Mouse (Mus musculus): ENCODE measurements around the gene Cdc42ep2.
A peak's percentile ranks its signal among the peaks of the same experiment; 100 is the strongest.

Gene Cdc42ep2

DNA sequence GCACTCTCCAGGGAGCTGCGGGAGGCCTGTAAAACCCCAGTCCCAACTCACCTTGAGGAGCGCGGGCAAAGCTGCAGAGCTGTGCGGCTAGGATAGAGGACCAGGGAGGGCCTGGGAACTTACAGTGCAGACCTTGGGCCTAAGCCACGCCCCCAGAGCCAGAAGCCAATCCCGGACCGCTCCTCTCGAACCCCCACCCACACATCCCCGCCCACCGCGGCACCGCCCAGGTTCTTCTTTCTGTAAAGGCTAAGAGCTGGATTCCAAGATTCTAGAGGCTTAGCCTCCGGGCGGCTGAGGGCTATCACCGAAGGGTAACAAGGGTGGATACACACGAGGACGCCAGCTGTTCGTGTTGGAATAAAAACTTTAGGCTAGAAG lies at the start of gene Cdc42ep2:
Cdc42ep2 (minus strand) TSS at position 104 of the 381 bp plus-strand sequence.
- DNase-seq (ENCODE audit: low spot score in 2 of 2) = peak; percentile 87 to 90

- no peak for DNase-seq (ENCODE audit: low spot score in 2 of 2)
These were observed 43.0 kb upstream of the Cdc42ep2 start for GRCm38 (mm10) chr19:5967664-5968063.

- DNase-seq (ENCODE audit: low spot score in 2 of 2) = no peak
These were observed 42.2 kb upstream of the Cdc42ep2 start for GRCm38 (mm10) chr19:5966786-5967185.

- no peak for DNase-seq (ENCODE audit: low spot score in 2 of 2)
These were observed 41.3 kb upstream of the Cdc42ep2 start for GRCm38 (mm10) chr19:5965910-5966309.

DNA sequence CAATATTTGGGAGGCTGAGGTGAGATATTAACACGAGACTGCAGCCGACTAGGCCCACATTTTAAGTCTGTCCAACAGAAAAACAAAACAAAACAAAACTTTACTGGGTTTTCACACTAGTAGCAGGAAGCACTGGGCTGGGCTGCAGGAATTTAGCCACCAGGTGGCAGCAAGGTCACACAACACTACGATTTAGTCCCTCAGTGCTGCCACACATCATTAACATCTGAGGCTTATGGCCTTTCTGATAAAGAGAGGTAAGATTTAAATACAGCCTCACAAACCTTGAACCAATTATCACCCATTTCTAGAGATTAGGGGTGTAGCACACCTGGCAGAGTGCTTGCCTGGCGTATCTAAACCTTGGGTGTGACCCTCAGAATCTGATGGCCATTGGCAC lies 40.7 kb upstream of the Cdc42ep2 start:
- DNase-seq (ENCODE audit: low spot score in 2 of 2) = peak; percentile 75 to 80

DNA sequence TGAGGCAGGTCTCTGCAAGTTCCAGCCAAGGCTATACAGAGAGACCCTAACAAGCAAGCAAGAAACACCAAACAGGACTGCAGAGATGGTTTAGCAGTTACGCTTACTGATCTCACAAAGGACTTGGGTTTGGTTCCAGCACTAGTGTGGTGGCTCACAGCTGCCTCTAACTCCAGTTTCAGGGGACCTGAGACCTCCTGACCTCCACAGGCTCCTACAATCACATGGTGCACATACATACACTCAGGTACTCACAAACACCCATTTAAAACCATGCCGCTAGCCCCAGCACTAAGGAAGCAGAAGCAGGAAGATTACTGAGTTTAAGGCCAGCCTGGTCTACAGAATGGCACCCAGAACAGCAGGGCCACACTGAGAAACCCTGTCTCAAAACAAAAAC lies 40.2 kb upstream of the Cdc42ep2 start:
- DNase-seq (ENCODE audit: low spot score in 2 of 2) = no peak

GRCm38 (mm10) chr19:5963883-5964562 lies 39.4 kb upstream of the Cdc42ep2 start, which contains the start of gene Pola2:
Gene Pola2 (minus strand): TSS chr19:5964202.
- DNase-seq (ENCODE audit: low spot score in 2 of 2) = peak; percentile 78 to 88

- no peak for DNase-seq (ENCODE audit: low spot score in 2 of 2)
These were observed 38.0 kb upstream of the Cdc42ep2 start for GRCm38 (mm10) chr19:5962651-5963050.

GRCm38 (mm10) chr19:5957371-5957770 lies 32.8 kb upstream of the Cdc42ep2 start:
- DNase-seq (ENCODE audit: low spot score in 2 of 2) = no peak

GRCm38 (mm10) chr19:5956685-5957084 lies 32.1 kb upstream of the Cdc42ep2 start:
- peak; percentile 71 to 77 for DNase-seq (ENCODE audit: low spot score in 2 of 2)

DNA sequence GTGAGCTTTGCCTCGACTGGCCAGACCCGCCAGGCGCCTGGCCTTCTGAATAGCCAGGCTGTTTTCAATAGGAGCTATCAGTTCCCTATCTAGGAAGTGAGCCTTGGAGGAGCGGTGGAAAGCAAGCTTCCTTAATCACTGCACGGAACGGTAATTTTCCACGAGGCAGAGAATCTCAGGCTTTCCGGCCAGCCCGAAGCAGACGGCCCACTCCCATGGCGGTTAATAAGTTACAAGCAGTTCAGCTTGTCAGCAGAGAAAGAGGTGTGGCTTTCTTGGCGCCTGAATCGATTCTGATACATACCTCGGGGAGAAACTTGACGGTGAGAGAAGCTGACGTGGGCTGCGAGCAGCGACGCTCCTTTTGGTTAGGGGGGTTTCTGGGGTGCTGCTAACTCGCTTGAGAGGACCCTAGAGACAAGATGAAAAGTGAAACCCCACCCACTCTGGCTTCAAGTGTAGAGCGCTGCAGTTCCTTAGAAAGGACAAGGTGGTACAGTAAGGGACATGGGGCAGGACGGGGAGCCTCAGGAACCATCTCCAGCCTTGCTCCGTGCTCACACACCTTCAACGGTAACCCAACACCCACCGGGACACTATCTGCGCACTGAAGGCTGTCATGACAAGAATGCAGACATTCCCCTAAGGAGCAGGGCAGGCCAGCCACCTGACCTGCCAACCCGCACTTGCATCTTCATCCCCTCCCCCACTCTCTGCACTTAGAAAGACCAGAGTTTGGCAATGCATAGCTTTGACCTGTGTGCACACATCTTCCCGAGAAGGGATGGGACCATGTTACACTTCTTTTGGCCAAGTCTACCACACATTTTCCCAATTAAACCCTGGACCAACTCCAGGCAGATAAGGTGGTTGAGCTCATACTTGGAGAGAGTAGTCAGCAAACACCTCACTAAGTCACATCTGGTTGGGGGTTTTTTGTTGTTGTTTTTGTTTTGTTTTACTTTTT lies 31.4 kb upstream of the Cdc42ep2 start:
- DNase-seq (ENCODE audit: low spot score in 2 of 2) = no peak

- DNase-seq (ENCODE audit: low spot score in 2 of 2) = no peak
These were observed 30.3 kb upstream of the Cdc42ep2 start for GRCm38 (mm10) chr19:5954936-5955335.

DNA sequence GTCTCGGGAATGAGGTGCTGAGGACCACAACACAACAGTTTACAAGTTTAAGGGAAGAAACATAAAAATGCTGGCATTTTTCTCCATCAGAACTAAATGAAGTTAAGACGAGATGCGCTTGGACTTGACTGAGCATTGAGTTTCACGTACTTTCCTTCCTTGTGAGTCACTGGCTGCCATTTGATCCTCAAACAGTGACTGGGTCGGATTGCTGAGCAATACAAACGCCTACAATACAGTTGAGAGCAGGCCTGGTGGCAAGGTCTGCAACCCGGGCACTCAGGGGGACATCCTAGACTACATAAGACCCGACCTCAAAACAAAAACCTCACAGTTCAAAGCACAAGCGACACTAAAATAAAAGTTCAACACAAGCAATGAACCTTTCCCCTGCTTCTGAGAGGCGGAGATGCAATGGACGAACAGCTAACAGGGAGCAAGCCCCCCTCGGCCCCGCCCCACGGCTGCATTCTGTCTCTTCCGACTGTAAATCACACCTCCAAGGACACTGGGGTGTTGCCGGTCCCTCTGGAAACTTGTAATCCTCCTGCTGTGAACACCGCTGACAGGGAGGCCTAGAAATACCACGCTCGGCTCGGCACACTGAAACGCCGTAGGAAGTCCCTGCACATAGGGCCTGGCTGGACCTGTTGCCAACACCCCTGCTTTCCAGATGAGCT lies 29.6 kb upstream of the Cdc42ep2 start:
- DNase-seq (ENCODE audit: low spot score in 2 of 2) = no peak

DNA sequence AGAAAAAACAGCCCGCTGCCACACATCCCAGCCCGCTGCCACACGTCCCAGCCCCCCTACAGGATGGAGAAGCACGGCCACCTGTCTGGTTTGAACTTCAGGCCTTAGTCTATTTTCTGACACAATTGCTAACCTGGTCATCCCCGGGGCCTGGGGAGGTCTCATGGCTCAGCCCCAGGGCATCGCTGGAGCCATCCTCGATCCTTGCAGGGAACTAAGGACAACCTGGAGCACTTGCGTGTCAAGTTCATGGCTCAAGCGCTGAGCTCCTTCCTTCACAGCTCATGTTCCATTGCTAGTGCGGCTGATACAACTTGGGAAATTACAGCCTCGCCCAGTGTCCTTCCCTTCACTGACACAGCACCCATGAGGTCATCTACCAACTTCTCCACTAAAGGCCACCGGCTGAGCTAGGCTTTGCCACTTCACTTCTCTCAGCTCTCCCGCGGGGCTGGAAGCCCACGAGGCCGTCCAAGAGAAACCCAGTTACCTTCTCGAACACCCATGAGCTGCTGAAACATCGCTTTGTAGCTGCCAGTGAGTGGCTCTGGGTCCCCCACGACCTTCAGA lies 28.7 kb upstream of the Cdc42ep2 start:
- DNase-seq (ENCODE audit: low spot score in 2 of 2) = no peak

DNA sequence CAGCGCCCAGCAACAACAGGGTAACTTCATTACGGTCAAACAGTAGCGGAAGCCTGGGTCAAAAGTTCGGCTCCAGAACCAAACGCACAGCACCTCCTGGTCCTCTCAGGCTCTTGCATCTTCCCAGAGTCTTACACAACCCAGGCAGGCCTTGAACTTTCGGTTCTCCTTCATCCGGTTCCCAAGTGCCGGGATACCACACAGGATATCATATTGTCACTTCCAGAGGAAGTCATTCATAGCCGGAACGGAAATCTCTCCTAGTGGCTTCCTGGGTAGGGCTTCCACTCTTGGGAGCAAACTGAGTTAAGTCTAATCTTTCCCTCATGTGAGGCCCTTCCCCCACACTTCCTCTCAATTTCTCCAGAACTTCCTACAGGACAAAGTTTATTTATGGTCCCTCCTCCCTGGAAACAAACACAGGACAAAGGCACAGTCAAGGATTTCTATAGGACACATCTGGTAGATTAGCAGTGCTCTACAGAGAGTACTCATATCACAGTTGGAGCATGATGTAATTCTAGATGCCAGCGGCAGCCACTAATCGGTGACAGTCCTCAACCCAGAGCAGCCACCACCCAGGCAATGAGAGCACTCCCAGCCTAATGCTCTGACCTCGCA lies 27.6 kb upstream of the Cdc42ep2 start:
- no peak for DNase-seq (ENCODE audit: low spot score in 2 of 2)

DNA sequence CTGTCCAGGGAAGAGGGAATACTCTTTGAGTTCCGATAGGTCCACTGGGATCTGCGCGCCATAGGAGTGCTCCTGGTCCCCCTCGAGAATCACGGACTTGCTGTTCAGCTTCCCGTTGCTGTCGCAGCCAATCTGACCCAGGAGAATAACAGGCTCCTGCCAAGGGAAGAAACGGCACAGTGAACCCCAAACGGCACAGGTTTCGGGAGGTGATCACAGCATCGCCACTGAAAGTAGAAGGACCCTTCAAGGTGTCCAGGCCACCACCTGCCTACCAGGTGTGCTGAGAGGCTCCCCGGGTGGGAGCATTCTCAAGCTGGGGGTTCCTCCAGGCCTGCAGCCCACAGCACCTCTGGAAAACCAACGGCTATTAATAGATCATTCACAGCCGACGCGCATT lies 27.0 kb upstream of the Cdc42ep2 start:
- DNase-seq (ENCODE audit: low spot score in 2 of 2) = no peak

DNA sequence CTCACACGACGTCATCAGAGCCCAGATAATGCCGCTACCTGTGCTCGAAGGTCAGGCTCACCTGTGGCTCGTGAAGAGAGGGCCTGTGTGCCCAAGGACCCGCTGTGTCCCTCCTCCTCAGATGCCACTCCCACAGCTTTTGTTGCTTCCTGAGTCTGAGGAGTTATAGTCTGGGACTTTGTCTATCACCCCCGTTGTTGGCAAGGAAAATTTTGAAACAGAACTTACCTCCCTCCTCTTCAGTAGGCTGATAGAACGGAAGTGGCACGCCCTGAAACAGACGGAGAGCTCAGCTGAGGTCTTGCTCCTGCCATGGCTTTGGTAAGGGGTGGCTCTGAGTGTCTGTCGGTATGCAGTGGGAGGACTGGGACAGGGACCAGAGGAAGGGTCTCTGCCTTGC lies 25.6 kb upstream of the Cdc42ep2 start:
- DNase-seq (ENCODE audit: low spot score in 2 of 2) = no peak

- no peak for DNase-seq (ENCODE audit: low spot score in 2 of 2)
These were observed 21.3 kb upstream of the Cdc42ep2 start for GRCm38 (mm10) chr19:5945891-5946290.

DNA sequence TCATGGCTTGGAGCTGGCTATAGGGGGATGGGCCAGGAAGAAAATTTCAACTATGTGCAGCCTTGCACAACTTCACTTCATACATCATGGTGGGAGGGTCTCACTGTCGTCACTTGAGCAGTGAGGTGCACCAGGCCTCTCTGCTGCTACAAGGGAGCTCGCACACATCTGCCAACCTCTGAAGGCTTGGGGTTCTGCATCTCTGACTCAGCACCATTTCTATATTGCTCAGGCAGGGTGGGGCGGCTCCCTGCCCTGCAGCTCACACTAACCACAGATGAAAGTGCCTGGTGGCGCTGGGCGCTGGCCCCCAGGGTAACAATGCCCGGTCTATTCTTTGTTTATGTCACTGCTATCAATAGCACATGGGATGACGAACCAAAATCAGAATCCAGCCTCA lies 20.4 kb upstream of the Cdc42ep2 start:
- DNase-seq (ENCODE audit: low spot score in 2 of 2) = no peak

DNA sequence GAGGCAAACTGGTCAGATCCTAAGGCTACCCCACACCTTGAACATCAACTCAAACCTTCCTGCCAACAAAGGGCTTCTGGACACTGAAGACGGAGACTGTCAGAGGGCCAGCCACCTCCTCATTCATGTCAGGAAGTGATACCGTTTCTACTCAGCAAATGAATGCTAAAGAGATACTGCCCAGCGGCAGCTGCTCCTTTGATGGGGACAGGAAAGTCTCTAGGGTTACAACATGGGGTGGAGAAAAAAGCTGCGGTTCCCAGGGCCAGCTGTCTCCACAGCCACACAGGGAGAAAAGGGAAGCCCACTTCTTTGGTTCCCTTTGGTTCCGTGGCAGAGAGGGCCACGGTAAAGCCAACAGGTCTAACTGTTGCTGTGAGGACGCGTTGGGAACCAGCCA lies 19.5 kb upstream of the Cdc42ep2 start:
- no peak for DNase-seq (ENCODE audit: low spot score in 2 of 2)

- no peak for DNase-seq (ENCODE audit: low spot score in 2 of 2)
These were observed 18.8 kb upstream of the Cdc42ep2 start for GRCm38 (mm10) chr19:5943404-5943803.

Data from cerebellum, postnatal 4 days (tissue).